Mouse (Mus musculus) c-Kit-positive CD71-negative TER-119-negative erythroid progenitor cells, embryonic 14.5 days (primary cell): ENCODE results near the gene Lig1.

Source experiments
- DNase-seq: peaks from one replicate; pipeline ENCODE4 v3.0.0-alpha.2; 2013; ENCODE audit warnings: low read depth

Lig1 gene

GRCm38 (mm10) chr7:13310493-13311199, 33.6 kb downstream of the Lig1 start:
- no peak for DNase-seq

GRCm38 (mm10) chr7:13311401-13311800, 34.3 kb downstream of the Lig1 start:
- DNase-seq: no peak

- DNase-seq: no peak
Measured at GRCm38 (mm10) chr7:13314095-13314597, 37.1 kb downstream of the Lig1 start.

- DNase-seq: no peak
Measured at GRCm38 (mm10) chr7:13321424-13321823, 44.3 kb downstream of the Lig1 start.

- DNase-seq: no peak
Measured at GRCm38 (mm10) chr7:13324316-13324715, 47.2 kb downstream of the Lig1 start, which contains the start of gene Pla2g4c. Gene Pla2g4c, plus strand, starts transcription at chr7:13324655.

GRCm38 (mm10) chr7:13330575-13330974, 53.5 kb downstream of the Lig1 start:
- no peak for DNase-seq

GRCm38 (mm10) chr7:13355943-13356342, 78.9 kb downstream of the Lig1 start:
- no peak for DNase-seq
